Mouse (Mus musculus) naive thymus-derived CD4-positive, alpha-beta T cell, adult 2 months (primary cell): Measurements from ENCODE around the gene 1700016C15Rik.
A peak's percentile ranks its signal among the peaks of the same experiment; 100 is the strongest.

Source experiments
- DNase-seq: peaks from one replicate; pipeline ENCODE4 v3.0.0-alpha.2; 2011; ENCODE audit warnings: low read depth

Gene 1700016C15Rik

DNA sequence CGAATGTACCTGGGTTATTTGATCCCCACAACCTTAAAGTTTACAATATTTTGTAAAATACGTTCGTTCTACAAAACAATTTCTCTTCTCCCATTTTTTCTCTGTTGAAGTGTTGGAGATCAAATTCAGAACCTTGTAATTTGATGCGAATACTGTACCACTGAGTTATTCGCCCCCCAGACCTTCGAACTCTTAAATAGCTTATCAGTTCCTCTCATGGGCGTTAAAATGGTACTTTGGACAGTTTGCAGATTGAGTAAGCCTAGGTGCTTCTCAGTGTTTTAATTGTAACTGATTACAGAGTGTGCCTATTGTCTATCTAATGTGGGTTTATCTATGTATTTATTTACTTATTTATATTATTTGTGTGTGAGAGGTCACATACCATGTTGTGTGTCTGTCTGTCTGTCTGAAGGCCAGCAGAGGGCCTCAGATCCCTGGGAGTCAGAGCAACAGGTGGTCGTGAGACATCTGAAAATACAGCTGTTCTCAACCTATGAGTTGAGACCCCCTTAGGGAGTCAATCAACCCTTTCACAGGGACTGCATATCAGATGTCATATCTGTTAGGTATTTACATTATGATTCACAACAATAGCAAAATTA lies 67.6 kb downstream of the 1700016C15Rik start:
- DNase-seq = peak; percentile 30
